Mouse (Mus musculus) spleen, adult 2 months (tissue): ENCODE measurements at regions not wholly inside any gene's neighbourhood (a gene's known extent, or its start where the extent isn't known, plus 50 kb on each side); places are given as distances from the start of the nearest gene placed in this dataset.

Source experiments
- CTCF ChIP-seq: fragments of 200-500 bp; IDR thresholded peaks from 2 replicates; pipeline ENCODE4 v1.5.1; 2011; ENCODE audit warnings: mild to moderate bottlenecking, inconsistent platforms; ENCODE audit not compliant: insufficient read depth, insufficient read length, insufficient replicate concordance; ENCODE audit errors: extremely low read depth
- POLR2A ChIP-seq: fragments of 200-500 bp; IDR thresholded peaks from 2 replicates; pipeline ENCODE4 v1.6.1; 2011; ENCODE audit warnings: low read depth, low read length, inconsistent platforms

- TF ChIP-seq CTCF (no peak), POLR2A (no peak)
These were observed 256.7 kb upstream of the Adgrl2 start for GRCm38 (mm10) chr3:149246935-149247625.
